Mouse (Mus musculus): ENCODE data around the gene Fgb. TPM values are rescaled to one million over a fixed set of nuclear protein-coding genes. Genes with fewer than 3 reads are reported as not detected.

Gene Fgb
- polyA plus RNA-seq, 1 experiment from 2014 or later, result 1.4 TPM

GRCm38 (mm10) chr3:83003068-83003467 is 46.6 kb downstream of the Fgb start:
- ATAC-seq (ENCODE audit: insufficient number of reproducible peaks, low FRiP score, low TSS enrichment, low read depth), result no peak
- WGBS, result 94% methylated on average over 8 of the region's 8 CpGs
- no peaks in the 10 kb centered on the region for H3K9me3 ChIP-seq
- H3K4me1 ChIP-seq, result peaks cover 3% of the 10 kb centered on the region; the same call in 1 of the 2 replicates
- H3K9ac ChIP-seq, result no peak overlapping the region
- no peak overlapping the region for H3K27ac ChIP-seq
- H3K4me2 ChIP-seq, result no peak overlapping the region
- H3K27me3 ChIP-seq, result no peaks in the 10 kb centered on the region
- H3K4me3 ChIP-seq, result no peak overlapping the region
- H3K36me3 ChIP-seq, result no peaks in the 10 kb centered on the region

DNA sequence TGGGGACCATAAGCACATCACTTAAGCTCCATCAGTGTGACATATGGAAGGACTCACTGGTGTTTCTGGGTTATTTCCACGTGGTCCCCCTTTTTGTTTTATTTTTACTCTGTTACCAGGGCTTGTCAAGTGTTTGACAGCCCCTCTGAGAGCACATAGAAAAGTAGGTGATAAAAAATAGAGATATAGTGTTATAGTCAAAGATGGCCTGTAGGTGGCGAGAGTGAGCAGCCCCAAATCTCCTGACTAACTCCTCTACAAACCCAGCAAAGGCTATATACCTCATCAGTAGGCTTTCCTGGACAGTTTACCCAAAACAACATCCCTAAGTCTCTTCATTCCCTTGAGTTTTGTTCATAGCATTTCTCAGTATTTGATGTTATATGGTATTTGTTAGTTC is 47.5 kb downstream of the Fgb start:
- WGBS, result 1% methylated on average over 2 of the region's 2 CpGs

GRCm38 (mm10) chr3:82999995-83000394 is 49.7 kb downstream of the Fgb start:
- Histone ChIP-seq H3K4me1 (peaks cover 10% of the 10 kb centered on the region), H3K4me2 (no peak overlapping the region), H3K9ac (no peak overlapping the region), H3K36me3 (no peaks in the 10 kb centered on the region), H3K4me3 (no peak overlapping the region), H3K9me3 (no peaks in the 10 kb centered on the region), H3K27ac (no peak overlapping the region), H3K27me3 (peaks cover 11% of the 10 kb centered on the region)
- 0 out of 2 replicates have a peak, but pooled peaks have one; percentile 17 for ATAC-seq (ENCODE audit: insufficient number of reproducible peaks, low FRiP score, low TSS enrichment, low read depth)
- WGBS, result 63% methylated on average over 9 of the region's 9 CpGs

More for the DNA sequence above, 47.5 kb downstream of the Fgb start:
- Histone ChIP-seq H3K36me3 (no peaks in the 10 kb centered on the region), H3K9ac (no peak overlapping the region), H3K27me3 (no peaks in the 10 kb centered on the region), H3K27ac (no peak overlapping the region), H3K9me3 (no peaks in the 10 kb centered on the region), H3K4me1 (peaks cover 3% of the 10 kb centered on the region; the same call in 1 of the 2 replicates), H3K4me2 (no peak overlapping the region), H3K4me3 (no peak overlapping the region)
- no peak for ATAC-seq (ENCODE audit: insufficient number of reproducible peaks, low FRiP score, low TSS enrichment, low read depth)

GRCm38 (mm10) chr3:82998772-82999463 is 50.7 kb downstream of the Fgb start:
- no peak overlapping the region for H3K27ac ChIP-seq
- peak; percentile 80; the same call in 1 of the 2 replicates for ATAC-seq (ENCODE audit: insufficient number of reproducible peaks, low FRiP score, low TSS enrichment, low read depth)
- no peak overlapping the region for H3K9ac ChIP-seq
- WGBS, result 27% methylated on average over 8 of the region's 8 CpGs
- no peaks in the 10 kb centered on the region for H3K9me3 ChIP-seq
- H3K4me3 ChIP-seq, result no peak overlapping the region
- H3K36me3 ChIP-seq, result no peaks in the 10 kb centered on the region
- peaks cover 11% of the 10 kb centered on the region for H3K4me1 ChIP-seq
- no peak overlapping the region for H3K4me2 ChIP-seq
- peaks cover 15% of the 10 kb centered on the region for H3K27me3 ChIP-seq

DNA sequence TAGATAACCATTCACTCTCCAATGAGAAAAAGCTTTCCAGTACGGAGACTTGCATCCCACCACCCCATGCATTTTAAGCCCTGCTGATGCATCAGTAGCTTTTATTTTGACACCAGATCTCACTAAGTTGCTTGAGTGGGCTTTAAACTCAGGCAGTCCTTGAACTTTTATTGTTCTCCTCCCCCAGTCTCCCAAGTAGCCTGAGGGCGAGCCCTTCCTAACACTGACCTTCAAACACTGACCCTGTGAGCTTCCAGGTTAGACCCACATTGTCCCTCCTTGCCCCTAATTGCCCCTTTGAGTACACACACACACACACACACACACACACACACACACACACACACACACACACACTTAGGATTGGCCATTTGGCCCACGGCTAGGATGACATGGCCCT is 53.0 kb downstream of the Fgb start:
- 55% methylated on average over 3 of the region's 3 CpGs for WGBS
- no peak for ATAC-seq (ENCODE audit: insufficient number of reproducible peaks, low FRiP score, low TSS enrichment, low read depth)
- no peak overlapping the region for H3K4me3 ChIP-seq

DNA sequence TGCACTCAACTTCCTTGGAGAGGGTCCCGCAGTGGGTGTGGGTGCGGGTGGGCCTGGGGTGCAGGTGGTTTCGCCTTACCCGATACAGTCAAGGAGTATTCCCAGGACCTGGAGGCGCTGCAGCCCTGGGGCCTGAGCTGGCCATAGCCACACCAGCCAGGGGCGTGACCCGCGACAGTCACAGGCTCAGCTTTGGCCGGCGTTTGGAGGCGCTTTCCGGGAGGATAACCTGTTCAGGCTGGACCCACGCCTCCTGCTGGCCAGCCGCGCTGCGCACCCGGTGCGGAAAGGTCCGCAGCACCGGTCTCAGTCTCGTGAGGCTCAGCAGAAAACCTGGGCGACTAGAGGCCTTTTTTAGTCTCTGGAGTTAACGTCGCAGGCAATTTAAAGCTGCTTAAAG is 54.3 kb downstream of the Fgb start:
- Histone ChIP-seq H3K9me3 (no peaks in the 10 kb centered on the region), H3K9ac (no peak overlapping the region), H3K36me3 (no peaks in the 10 kb centered on the region), H3K27me3 (peaks cover 15% of the 10 kb centered on the region), H3K4me1 (peaks cover 11% of the 10 kb centered on the region), H3K27ac (no peak overlapping the region), H3K4me3 (peak overlapping the region; percentile 14; the same call in 1 of the 2 replicates), H3K4me2 (peak overlapping the region; percentile 44)
- 3% methylated on average over 24 of the region's 24 CpGs for WGBS
- ATAC-seq (ENCODE audit: insufficient number of reproducible peaks, low FRiP score, low TSS enrichment, low read depth), result no peak

More for the DNA sequence above, 53.0 kb downstream of the Fgb start:
- H3K9me3 ChIP-seq, result no peaks in the 10 kb centered on the region
- peaks cover 15% of the 10 kb centered on the region for H3K27me3 ChIP-seq
- no peak overlapping the region for H3K4me2 ChIP-seq
- H3K9ac ChIP-seq, result no peak overlapping the region
- H3K36me3 ChIP-seq, result no peaks in the 10 kb centered on the region
- H3K4me1 ChIP-seq, result peaks cover 11% of the 10 kb centered on the region
- no peak overlapping the region for H3K27ac ChIP-seq

GRCm38 (mm10) chr3:82992956-82993355 is 56.7 kb downstream of the Fgb start:
- Histone ChIP-seq H3K36me3 (no peaks in the 10 kb centered on the region), H3K4me3 (no peak overlapping the region), H3K9ac (no peak overlapping the region), H3K27ac (no peak overlapping the region), H3K9me3 (no peaks in the 10 kb centered on the region), H3K4me1 (peaks cover 8% of the 10 kb centered on the region), H3K4me2 (no peak overlapping the region), H3K27me3 (peaks cover 15% of the 10 kb centered on the region)
- WGBS, result 83% methylated on average over 6 of the region's 6 CpGs
- no peak for ATAC-seq (ENCODE audit: insufficient number of reproducible peaks, low FRiP score, low TSS enrichment, low read depth)

DNA sequence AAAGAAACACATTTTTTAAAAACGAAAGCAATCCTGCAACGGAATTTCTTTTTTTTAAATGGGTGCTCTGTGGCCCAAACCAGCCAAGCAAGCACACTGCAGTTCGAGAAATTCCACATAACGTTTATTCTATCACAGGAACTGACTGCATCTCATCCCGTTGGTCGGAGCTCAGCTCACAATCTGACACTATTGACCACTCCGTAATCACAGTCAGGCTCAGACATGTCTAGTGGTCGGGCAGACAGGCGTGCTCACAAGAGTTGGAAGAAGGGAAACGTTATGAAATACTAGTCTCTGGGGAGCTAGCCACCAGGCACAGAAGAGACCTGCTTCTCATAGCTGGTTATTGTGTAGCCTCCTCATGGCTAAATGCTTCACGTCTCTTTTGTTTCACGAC is 57.7 kb downstream of the Fgb start:
- peaks cover 15% of the 10 kb centered on the region for H3K27me3 ChIP-seq
- H3K4me3 ChIP-seq, result no peak overlapping the region
- WGBS, result 61% methylated on average over 12 of the region's 12 CpGs
- no peak overlapping the region for H3K4me2 ChIP-seq
- H3K4me1 ChIP-seq, result peaks cover 8% of the 10 kb centered on the region
- H3K36me3 ChIP-seq, result no peaks in the 10 kb centered on the region
- H3K27ac ChIP-seq, result no peak overlapping the region
- H3K9ac ChIP-seq, result no peak overlapping the region
- no peaks in the 10 kb centered on the region for H3K9me3 ChIP-seq
- ATAC-seq (ENCODE audit: insufficient number of reproducible peaks, low FRiP score, low TSS enrichment, low read depth), result no peak

Other genes with a start within 250 kb of the Fgb start
- 3.3 and 4.6 TPM in 2 replicates for gene Rbm46, start 173.4 kb downstream of the Fgb start, polyA plus RNA-seq (2015; fragmentation: Nextera tagmentation; extraction: Ambion mirVana)
- 0.35 and 0.48 TPM in 2 replicates for gene Lrat, start 145.9 kb downstream of the Fgb start, polyA plus RNA-seq (2015; fragmentation: Nextera tagmentation; extraction: Ambion mirVana)
- gene Fgg, start 42.1 kb downstream of the Fgb start, polyA plus RNA-seq (2015; fragmentation: Nextera tagmentation; extraction: Ambion mirVana), result 0.56 and 2.3 TPM in 2 replicates
- gene Fga, start 23.8 kb downstream of the Fgb start, polyA plus RNA-seq (2015; fragmentation: Nextera tagmentation; extraction: Ambion mirVana), result 0.34 and 2.5 TPM in 2 replicates
- 89.5 and 91.2 TPM in 2 replicates for gene Plrg1, start 5.7 kb upstream of the Fgb start, polyA plus RNA-seq (2015; fragmentation: Nextera tagmentation; extraction: Ambion mirVana)
- gene Dchs2, start 78.1 kb upstream of the Fgb start, polyA plus RNA-seq (2015; fragmentation: Nextera tagmentation; extraction: Ambion mirVana), result 0.86 and 1.1 TPM in 2 replicates